Mouse (Mus musculus): ENCODE results near the gene Zfp719.

Gene Zfp719

DNA sequence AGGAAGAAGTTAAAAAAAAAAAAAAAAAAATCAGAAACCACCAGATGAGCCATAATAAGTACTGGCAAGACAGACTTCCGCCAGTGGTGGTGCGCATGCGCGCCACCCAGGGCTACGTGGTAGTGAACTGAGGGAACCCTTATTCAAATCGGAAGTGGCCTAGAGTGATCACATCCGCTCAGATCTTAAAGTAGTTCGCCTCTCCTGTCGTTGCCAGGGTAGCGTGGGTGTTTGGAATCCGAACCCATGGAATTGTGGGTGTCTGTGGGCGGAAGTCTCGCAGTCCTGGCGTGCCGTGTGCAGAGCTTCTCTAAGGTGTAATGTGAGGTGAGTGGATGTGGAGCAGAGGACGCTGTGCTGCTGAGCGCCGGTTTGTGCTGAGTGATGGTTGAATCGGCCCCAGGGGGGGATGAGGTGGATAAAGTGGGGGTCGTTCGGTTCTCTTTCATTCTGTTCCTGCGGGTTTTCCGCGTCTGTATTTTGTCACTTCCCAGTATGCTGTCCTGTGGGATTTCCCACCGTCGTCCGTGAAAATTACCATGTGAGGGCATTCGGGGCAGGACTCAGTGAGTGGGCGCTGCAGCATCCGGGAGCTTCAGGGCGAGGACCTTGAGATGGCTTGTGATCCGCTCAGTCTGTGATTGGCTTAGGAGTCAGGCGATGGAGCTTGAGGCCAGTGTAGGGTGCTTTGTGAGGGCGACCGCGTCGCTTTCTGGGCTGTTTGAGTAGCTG lies at the start of gene Zfp719:
Zfp719 (plus strand) TSS at position 171 of the 732 bp plus-strand sequence.
- in situ Hi-C loops (cut with MboI, MseI), result loop anchor here (5.0 to 10.0 kb wide), 3 partner anchors 93 to 725 kb away; partner anchors contain the start of genes Ctu1 (in 2 of the 2) and Clec11a (in 1 of the 2)

- in situ Hi-C loops (cut with MboI, MseI), result no loop called here
Observed at GRCm38 (mm10) chr7:43530216-43530785, 49.1 kb upstream of the Zfp719 start.

- in situ Hi-C loops (cut with MboI, MseI), result no loop called here
Observed at GRCm38 (mm10) chr7:43532936-43533505, 46.4 kb upstream of the Zfp719 start.

- in situ Hi-C loops (cut with MboI, MseI), result no loop called here
Observed at GRCm38 (mm10) chr7:43538524-43538923, 40.9 kb upstream of the Zfp719 start.

DNA sequence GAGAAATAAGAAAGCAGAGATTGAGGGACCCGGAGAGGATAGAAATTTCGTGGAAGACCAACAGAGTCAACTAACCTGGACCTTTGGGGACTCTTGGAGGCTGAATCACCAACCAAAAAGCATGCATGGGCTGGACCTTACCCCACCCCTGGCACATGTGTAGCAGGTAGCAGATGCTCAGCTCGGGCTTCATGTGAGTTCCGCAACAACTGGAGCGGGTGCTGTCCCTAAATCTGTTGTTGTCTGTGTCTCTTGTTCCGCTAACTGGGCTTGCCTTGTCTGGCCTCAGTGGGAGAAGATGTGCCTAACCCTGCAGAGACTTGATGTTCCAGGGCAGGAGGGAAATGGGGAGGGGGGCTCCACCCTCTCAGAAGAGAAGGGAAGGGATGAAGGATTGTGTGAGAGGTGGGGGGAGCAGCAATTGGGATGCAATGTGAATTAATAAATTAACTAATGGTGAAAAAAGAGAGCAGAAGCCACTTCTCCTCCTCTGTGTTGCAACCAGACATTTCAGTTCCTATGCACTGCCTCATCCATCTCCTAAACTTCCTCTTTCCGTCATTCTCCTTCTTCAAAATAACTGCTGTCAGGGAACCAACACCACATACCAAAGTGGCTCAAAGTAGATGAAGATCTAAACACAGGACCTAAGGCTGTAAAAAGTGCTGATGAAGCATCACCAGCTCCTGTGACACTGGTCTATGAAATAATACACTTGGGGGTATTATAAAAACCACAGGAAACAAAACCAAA lies 35.0 kb upstream of the Zfp719 start, which contains the start of gene Cd33:
Cd33 (minus strand) TSS at position 204 of the 753 bp plus-strand sequence.
- in situ Hi-C loops (cut with MboI, MseI), result no loop called here

DNA sequence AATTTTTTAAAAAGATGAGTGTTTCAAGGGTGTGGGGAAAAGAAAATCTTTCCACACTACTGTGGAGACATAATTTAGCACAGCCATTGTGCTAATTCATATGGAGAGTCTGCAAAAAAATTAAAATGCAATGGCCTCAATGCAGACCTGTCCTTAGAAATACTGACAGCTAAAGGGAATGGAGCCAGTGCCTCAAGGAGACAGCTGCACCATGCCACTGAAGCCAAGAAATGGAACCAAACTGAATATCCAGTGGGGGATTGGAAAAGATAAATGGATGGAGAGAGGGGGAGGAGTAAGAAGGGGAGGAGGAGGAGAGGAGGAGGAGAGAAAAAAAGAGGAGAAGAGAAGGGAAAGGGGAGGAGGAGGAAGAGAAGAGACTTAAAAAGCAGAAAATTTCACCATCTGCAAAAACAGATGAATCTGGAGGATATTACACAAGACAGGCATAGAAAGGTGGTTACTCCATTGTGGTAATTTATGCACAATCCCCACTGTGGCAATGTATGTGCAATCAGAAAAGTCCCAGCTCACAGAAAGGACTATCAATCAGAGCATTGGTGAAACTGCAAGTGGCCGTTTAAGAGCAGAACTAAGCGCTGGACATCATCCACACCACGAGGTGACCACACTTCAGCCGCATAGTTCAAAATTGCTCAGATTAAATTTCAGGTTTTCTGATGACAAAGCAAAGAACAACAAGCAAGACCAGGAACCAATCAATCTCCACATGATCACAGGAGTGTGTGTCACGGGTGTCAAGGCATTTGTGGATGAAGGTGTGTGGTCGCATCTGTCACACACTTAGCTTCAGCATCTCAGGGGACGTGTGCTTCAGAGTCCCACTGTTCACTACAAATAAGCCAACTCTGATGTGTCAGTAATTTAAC lies 33.5 kb upstream of the Zfp719 start:
- in situ Hi-C loops (cut with MboI, MseI), result no loop called here

- in situ Hi-C loops (cut with MboI, MseI), result no loop called here
Observed at GRCm38 (mm10) chr7:43547666-43548065, 31.7 kb upstream of the Zfp719 start.

DNA sequence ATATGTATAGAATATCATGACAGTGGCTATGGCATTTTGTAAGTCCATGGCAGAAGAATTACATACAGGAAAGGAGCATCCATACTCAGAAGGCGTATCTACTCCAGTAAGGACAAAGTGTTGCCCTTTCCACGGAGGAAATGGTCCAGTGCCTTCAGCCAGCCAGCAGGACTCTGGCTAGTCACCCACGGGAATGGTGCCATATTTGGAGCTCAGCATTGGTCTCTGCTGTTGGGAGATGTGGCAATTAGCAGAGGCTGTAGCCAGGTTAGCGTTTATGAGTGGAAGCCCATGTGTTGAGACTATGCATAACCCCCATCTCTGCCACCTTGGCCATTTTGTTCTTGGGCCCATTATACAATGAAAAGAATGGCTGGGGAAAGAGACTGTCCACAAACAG lies 31.2 kb upstream of the Zfp719 start:
- in situ Hi-C loops (cut with MboI, MseI), result no loop called here

DNA sequence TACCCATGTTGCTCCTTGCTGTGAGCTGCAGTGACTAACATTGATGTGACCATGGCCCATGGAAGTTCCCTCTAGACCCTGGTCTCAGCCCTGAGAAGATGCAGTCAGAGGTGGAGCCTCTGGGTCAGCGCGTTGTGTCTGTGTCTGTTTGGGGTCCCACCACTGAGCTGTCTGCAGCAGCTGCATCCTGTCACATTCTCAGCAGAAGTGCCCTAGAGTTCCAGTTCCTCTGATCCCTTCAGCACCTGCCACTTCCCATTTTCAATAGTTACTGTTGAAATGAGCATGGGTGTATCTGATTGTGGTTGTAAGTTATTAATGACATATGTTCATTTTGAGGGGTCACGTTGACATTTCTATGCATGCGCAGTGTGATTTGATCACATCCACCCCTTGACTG lies 26.3 kb upstream of the Zfp719 start:
- in situ Hi-C loops (cut with MboI, MseI), result loop anchor here in 1 of 2 experiments (10.0 to 25.0 kb wide), 2 partner anchors 1058 to 1916 kb away; partner anchors contain the start of gene Zfp788

- in situ Hi-C loops (cut with MboI, MseI), result loop anchor here in 1 of 2 experiments (10.0 to 25.0 kb wide), 2 partner anchors 1060 to 1917 kb away; partner anchors contain the start of gene Zfp788
Observed at GRCm38 (mm10) chr7:43554550-43554949, 24.9 kb upstream of the Zfp719 start.

DNA sequence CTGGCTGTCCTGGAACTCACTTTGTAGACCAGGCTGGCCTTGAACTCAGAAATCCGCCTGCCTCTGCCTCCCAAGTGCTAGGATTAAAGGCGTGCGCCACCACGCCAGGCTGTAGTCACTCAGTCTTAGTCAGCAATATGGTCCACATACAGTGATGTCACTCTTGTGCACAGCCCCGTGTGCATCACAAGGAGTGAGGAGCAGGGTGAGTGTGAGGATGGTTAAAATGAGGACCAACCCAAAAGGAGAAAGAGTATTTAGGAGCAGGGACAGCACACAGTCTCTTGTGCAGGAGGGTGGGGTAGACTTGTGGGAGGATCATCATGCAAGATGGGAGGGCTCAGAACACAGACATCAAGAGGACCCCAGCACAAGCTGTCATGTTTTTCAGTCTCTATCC lies 24.1 kb upstream of the Zfp719 start:
- in situ Hi-C loops (cut with MboI, MseI), result loop anchor here in 1 of 2 experiments (10.0 to 25.0 kb wide), 2 partner anchors 1061 to 1918 kb away; partner anchors contain the start of gene Zfp788

DNA sequence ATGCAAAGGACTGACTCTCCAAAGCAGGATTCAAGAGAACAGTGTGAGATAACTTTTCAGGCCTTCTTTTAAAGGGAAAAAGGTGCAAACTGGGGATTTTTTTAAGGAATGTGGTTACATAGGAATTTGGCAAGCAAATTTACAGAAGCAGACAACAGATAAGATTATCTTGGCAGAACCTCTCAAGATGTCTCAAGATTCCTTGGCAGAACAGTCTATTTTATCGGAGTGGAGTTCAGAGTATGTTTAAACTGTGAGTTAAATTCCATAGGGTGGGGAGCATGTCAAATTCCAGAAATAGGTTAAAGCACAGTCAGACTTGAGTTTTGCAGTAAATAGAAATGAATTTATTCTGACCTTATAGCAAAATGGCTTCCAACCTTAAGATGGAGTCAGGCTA lies 22.5 kb upstream of the Zfp719 start:
- in situ Hi-C loops (cut with MboI, MseI), result loop anchor here in 1 of 2 experiments (10.0 to 25.0 kb wide), 2 partner anchors 1062 to 1920 kb away; partner anchors contain the start of gene Zfp788

DNA sequence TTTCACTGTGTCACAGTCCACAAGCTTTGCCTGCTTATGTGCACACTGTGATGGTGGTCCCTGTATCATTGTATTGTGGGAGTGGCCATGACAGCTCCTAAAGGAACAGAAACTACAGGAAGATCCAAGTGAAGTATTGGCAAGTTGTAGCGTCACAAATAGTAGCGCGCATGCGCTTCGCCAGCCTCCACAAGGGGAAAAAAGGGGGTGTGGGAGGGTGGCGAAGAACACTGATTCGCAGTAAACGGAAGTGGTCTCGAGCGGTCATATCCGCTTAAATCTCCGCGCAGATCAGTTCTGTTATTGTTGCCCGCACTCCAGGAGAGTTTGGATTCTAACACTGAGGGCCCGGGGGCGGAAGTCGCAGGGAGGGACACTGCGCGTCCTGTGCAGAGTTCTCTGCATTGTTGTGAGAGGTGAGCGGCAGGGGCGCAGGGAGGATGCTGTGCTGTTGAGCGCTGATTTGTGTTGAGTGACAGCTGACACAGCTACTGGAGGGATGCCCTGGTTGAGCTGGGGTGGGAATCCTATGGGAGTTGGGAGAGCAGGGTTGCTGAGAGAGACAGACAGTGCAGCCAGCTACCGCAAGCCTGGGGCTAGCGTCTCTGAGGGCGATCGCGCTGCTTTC lies 17.3 kb upstream of the Zfp719 start, which contains the start of gene Zfp658:
Zfp658 (plus strand) TSS at position 251 of the 628 bp plus-strand sequence.
- in situ Hi-C loops (cut with MboI, MseI), result loop anchor here (5.0 to 25.0 kb wide), 2 partner anchors 85 to 1925 kb away; partner anchors contain the start of gene Zfp788 (in 1 of the 2)

- in situ Hi-C loops (cut with MboI, MseI), result loop anchor here (5.0 to 25.0 kb wide), 2 partner anchors 85 to 1925 kb away; partner anchors contain the start of gene Zfp788 (in 1 of the 2)
Observed at GRCm38 (mm10) chr7:43562651-43563070, 16.7 kb upstream of the Zfp719 start.

GRCm38 (mm10) chr7:43563300-43563699 lies 16.1 kb upstream of the Zfp719 start:
- in situ Hi-C loops (cut with MboI, MseI), result loop anchor here (5.0 to 25.0 kb wide), 2 partner anchors 86 to 1926 kb away; partner anchors contain the start of gene Zfp788 (in 1 of the 2)

DNA sequence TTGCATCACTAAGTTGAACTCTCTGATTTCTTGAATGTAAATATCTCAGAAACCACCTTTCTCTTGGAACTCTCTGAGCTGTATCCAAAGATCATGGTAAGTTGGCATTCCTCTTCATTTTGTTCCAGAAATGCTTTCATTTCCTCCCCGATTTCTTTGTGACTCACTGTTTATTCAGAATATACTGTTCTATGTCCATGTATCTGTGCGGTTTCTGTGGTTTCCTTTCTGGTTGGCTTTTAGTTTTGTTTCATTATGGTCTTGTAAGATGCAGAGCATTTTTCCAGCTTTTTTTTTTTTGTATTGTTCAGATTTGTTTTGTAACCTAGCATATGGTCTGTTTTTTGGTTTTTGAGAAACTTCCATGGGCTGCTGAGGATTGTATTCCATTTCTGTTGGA lies 8.2 kb upstream of the Zfp719 start:
- in situ Hi-C loops (cut with MboI, MseI), result loop anchor here in 1 of 2 experiments (5.0 to 25.0 kb wide), 2 partner anchors 49 to 1934 kb away; partner anchors contain the start of gene Zfp788

DNA sequence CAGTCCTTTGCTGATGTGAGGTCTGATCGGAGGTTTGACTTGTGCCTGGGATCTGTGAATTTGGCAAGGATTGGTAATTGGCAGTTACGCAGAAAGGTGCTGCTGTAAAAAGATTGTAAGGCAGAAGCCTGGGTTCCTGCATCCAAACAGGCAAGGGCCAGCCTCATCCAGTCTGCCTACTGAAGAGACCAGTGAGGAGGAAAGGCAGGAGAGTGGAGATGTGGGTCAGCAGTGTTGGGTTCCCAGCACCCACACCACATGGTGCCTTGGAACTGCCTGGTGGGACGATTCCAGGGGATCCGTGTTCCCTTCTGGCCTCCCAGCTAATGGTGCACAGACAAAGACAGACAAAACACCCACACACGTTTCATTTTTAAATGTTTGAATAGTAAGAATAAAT lies 1.1 kb downstream of the Zfp719 start:
- in situ Hi-C loops (cut with MboI, MseI), result loop anchor here (5.0 to 10.0 kb wide), 3 partner anchors 92 to 724 kb away; partner anchors contain the start of genes Ctu1 (in 2 of the 2) and Clec11a (in 1 of the 2)

GRCm38 (mm10) chr7:43584790-43585189 lies 5.4 kb downstream of the Zfp719 start:
- in situ Hi-C loops (cut with MboI, MseI), result loop anchor here (5.0 to 10.0 kb wide), 3 partner anchors 88 to 720 kb away; partner anchors contain the start of genes Ctu1 (in 2 of the 2) and Clec11a (in 1 of the 2)

DNA sequence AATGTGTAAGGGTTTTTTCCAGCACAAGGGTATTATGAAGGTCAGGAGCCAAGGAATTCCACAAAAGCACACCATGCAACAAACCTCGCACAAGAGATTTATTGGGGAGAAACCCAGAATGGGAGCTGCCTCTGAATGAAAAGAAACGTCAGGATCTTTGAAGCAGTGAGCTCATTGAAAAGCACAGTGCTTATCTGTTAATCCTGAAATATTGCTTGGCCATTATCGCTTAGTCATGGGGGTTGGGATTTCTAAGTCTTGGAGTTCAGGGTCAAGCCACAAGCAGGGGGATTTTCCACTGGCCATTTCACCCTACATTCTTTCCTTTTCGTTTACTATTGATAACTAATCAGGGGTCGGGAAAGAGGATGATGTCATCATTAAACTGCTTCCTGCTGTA lies 22.5 kb downstream of the Zfp719 start:
- in situ Hi-C loops (cut with MboI, MseI), result no loop called here

Measured in T-helper 17 cell (primary cell).